Mouse (Mus musculus) bone marrow, adult 2 months (tissue): Measurements from ENCODE around the gene Prnp.

Experiments used
- CTCF ChIP-seq: fragments of 200-500 bp; IDR thresholded peaks from 2 replicates; pipeline ENCODE4 v1.5.1; 2011; ENCODE audit warnings: low read length, control low read depth; ENCODE audit not compliant: control insufficient read depth, insufficient read depth
- POLR2A ChIP-seq: fragments of 200-500 bp; IDR thresholded peaks from 2 replicates; pipeline ENCODE4 v1.6.1; 2011; ENCODE audit warnings: low read depth, mild to moderate bottlenecking, control low read depth, low read length, borderline replicate concordance; ENCODE audit not compliant: control insufficient read depth

DNA sequence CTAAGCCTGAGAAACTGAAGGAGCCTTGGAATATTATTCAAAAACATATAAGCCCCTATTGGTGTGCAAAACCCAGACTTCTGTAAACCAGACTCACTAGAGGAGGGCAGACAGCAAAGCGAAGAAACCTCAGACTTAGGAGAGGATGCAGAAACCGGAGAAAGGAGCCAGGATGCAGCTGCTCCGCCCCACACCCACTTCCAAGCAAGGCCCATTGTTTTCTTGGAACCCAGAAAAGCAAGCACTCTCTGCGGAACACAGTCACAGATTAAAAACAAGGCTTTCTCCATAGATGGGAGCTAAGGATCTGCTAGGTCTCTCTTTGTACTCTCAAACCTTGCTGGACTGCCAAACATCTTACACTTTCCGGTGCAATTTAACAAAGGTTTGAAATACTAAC is 17.2 kb upstream of the Prnp start:
- no peak for TF ChIP-seq POLR2A
- TF ChIP-seq CTCF: no peak
